Mouse (Mus musculus): ENCODE measurements around the gene Abca7.
"Not testable (repeated sequence)": the region's sequence is repeated elsewhere in the genome, so short reads cannot be mapped to it uniquely, and the experiment has no call there.

The Abca7 gene

DNA sequence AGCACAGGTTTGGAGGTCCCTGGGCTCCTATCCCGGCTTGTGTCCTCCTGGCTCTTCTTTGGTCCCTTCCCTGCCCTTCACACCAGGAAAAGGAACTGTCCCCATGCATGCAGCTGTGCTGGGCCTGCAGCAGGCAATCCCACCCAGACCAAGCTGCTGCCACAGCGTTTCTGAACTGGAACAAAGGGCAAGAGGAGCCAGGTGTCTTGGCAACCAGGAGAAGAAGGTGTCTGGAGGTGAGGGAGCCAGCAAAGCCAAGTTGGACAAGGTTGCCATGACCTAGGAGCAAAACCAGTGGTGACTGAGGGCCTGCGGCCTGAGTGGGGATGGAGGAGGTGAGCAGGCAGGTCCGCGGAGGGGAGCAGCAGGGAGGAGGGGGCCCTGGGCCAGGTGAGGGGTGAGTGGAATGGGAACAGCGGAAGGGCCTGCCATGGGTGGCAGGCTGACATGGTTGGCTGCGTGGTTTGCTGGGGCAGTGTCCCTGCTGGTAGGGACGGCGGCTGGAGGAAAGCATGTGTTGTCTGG, 50.8 kb downstream of the Abca7 start, which contains the start of gene Gpx4:
Gene Gpx4, plus strand, starts transcription at position 126 of the 525 bp plus-strand sequence.
- no peak for DNase-seq (ENCODE audit: low read depth)

DNA sequence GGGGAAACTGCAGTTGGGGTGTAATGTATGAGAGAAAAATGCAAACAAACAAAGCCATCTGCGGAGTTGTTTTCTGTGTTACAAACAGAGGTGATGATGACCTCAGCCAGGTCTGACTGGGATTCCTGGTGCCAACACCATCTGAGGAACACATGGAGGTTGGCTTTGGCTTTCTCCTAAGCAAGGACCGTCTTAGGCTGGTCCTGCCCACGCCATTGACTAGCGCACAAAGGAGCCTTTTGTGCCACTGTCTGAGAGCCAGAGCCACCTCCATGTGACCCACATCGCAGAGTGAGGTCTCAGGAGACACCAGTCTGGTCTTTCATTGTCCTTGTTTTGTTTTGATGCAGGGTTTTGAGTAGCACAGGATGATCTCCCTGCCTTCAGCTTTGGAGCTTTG, 52.1 kb downstream of the Abca7 start:
- peak; percentile 79 for DNase-seq (ENCODE audit: low read depth)

DNA sequence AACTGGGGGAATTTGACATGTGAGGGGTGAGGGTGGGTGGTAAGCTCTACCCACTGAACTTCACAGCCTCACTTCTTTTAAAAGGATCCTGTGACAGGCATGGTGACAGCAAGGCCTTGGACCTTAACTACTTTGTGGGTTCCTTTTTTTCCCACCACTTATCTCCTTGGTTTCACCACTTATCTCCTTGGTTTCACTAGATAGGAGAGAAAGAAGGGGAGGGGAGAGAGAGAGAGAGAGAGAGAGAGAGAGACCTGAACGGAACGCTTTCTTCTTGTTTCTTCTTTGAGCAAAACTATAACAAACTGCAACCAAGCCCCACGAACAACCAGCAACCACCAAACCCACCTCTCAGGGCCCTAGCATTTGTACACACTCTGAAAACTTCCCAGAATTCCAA, 52.5 kb downstream of the Abca7 start:
- no peak for DNase-seq (ENCODE audit: low read depth)

DNA sequence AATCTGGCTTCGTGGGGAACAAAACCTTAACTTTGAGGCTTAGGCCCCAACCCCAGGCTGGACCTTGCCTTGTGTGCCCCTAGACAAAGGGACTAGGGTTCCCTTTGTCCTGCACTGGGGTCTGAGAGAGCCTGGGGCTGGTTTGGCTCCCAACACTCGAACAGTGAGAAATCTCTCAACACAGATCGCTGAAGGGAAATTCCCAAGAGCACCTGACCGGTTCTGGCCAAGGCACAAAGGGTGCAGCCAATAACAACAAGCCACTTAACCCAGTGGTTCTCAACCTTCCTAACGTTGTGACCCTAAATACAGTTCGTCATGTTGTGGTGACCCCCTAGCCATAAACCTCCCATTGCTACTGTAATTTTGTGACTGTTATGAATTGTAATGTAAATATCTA, 54.0 kb downstream of the Abca7 start:
- DNase-seq (ENCODE audit: low read depth): no peak

DNA sequence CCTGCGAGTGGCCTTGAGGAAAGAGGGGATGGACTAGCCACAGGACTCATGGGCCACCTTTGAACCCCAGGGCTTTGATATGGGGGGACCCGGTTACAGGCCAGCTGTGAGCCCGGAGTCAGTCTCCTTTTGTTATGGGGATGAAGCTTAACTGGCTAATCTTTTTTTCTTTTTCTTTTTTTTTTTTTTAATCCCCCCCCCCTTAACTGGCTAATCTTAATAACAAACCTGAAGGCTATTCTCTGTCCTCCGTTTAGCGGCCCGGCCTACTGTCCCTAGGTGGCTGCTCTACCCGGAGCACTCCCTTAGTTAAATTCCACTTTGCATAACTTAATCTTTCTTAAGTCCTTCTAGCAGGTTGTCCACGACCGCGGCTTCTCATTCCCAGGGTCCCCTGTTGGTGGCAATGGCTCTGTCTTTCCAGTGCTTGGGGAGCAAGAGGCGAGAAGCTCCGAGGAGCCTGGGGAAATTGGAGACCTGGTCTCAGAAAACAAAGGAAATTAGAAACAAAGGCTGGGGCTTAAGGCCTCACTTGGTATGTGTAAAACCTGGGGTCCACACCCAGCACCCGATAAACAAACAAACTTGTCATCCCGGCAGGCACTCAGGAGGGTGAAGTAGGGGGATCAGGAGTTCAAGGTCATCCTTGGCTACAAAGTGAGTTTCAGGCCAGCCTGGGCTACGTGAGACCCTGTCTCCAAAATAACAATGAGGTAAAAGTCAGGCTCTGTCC, 54.8 kb downstream of the Abca7 start:
- no peak for DNase-seq (ENCODE audit: low read depth)

DNA sequence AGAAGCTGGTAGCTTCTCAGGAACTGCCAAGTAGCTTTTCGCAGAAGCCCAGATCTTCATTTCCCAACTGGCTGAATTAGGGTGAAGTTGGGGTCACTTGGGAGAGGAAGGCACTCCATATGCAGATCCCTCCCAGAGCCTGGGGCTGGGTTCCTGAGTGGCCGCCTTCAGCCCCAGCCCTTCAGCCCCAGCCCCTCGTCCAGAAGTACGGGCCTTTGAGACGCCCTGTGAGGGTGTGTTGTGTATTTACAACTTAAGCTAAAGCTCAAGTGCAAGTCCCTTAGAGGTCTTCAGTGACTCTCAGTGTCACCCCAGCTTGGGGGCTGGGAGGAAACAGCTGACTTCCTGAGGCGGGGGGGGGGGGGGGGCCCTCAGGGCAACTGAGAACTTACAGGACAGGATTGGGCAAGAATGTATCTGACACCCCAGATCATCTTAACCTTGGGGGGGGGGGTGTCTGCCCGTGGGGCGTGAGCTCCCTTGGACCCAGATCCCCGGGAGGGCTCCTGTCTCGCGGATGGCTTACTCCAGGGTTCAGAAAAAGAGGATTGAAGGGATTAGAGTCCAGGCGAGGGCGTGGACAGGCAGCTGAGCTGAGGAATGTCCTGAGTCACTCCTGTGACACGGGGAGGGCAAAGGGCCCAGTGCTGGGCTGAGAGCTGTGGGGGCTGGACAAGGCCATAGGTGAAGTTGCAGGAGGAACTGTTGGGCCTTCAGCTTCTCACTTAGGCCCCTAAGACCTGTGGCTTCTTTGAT, 55.5 kb downstream of the Abca7 start:
- DNase-seq (ENCODE audit: low read depth): no peak

DNA sequence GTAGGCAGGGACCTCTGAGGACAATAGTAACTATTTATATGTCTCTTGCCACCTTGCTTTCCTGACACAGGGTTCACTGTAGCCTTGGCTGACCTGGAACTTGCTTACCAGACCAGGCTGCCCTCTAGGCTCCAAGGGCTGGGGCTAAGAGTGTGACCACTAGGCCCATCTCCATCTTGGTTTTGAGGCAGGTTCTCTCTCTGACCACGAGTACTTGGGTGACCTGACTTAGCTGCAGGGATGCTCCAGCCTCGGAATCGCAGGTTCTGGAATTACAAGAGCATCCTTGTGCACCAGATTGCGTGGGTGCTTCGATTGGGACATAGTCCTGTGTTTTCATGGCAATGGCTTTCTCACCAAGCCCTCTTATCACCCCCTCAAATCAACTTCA, 56.1 kb downstream of the Abca7 start:
- DNase-seq (ENCODE audit: low read depth): no peak

DNA sequence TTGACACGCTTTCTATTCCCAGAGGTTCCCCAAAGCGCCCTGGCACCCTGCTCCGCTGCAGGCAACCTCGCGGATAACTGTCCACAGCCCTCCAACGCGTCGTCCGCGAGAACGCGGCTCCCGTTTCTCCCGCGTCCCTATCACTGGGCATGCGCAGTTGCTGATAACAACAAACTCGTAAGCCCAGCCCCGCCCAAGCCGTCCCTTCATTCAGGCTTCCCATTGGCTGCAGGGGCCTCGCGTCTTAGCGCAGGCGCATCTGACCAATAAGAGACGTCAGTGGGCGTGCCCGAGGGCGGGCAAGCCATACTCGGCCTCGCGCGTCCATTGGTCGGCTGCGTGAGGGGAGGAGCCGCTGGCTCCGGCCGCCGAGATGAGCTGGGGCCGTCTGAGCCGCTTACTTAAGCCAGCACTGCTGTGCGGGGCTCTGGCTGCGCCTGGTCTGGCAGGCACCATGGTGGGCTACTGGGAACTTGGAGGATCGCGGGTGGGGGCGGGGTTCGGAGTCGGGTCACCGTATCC, 57.0 kb downstream of the Abca7 start:
- peak; percentile 98 for DNase-seq (ENCODE audit: low read depth)

DNA sequence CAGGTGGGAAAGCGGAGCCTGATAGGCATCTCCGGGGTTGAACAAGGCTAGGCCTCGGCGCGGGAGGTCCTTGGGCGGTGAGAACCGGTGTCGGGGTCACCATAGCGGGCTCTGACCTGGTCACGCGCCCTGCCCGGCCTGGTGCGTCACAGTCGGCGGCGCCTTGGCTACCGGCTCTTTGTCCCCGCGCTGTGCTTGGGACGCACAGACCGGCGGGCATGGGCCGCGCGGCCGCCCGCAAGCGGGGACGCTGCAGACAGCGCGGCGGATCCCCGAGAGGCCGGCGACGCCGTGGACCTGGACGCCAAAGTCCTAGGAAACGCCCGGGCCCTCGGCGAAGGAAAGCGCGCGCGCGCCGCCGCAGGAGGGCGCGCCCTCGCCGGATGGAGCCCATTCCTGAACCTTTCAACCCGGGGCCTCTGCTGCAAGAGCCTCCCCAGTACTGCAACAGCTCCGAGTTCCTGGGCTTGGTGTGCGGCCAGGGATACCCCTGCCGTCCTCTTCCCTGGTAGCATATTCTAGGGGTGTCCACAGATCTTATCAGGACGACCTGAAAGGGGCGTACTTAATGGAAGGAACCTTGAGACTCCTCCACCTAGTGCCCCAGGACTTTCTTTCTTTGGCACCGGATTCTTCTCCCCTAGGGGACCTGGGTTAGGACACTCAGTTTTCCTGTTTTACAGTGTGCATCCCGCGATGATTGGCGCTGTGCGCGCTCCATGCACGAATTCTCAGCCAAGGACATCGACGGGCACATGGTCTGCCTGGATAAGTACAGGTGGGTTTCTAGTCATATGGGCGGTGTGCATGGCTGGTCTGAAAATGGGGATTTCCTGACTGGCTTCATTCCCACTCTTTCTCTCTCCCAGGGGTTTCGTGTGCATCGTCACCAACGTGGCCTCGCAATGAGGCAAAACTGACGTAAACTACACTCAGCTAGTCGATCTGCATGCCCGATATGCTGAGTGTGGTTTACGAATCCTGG, 57.8 kb downstream of the Abca7 start:
- no peak for DNase-seq (ENCODE audit: low read depth)

DNA sequence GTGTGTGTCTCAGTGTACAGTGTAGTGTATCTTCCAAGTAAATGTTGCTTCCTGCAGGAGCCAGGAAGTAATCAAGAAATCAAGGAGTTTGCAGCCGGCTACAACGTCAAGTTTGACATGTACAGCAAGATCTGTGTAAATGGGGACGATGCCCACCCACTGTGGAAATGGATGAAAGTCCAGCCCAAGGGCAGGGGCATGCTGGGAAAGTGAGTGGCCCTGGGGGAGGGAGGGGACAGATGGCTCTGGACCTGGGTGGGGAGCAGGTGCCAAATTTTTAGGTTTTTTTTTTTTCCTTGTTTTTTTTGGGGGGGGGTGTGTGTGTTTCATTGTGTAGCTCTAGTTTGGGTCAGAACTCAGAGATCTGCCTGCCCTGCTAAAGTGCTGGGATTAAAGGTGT, 58.6 kb downstream of the Abca7 start:
- not testable (repeated sequence) for DNase-seq (ENCODE audit: low read depth)

DNA sequence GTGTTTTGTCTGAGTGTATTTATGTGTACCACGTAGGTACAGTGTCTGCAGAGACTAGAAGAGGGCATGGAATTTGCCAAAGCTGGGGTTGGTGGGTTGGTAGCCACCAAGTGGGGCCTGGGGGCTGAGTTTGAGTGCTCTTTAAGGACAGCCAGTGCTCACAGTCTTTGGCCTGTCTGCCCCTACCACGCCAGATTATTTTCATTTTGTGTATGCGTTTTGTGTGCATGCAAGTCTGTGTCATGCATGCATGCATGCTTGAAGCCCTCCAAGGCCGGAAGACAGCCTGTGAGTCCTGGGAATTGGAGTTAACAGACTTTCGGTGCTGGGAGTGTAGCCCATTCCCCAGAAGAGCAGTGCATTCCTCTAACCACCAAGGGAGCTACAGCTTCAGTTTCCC, 59.1 kb downstream of the Abca7 start:
- no peak for DNase-seq (ENCODE audit: low read depth)

DNA sequence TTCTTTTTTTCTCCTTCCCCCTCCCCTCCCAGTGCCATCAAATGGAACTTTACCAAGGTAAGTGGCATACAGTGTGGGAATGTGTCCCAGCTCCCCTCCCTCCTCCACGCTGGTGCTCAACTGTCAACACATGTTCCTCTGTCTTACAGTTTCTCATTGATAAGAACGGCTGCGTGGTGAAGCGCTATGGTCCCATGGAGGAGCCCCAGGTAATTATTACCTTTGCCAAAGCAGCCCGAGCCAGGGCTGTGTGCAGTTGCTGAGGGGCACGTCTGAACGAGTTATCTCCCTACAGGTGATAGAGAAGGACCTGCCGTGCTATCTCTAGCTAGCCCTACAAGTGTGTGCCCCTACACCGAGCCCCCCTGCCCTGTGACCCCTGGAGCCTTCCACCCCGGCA, 59.6 kb downstream of the Abca7 start:
- no peak for DNase-seq (ENCODE audit: low read depth)

DNA sequence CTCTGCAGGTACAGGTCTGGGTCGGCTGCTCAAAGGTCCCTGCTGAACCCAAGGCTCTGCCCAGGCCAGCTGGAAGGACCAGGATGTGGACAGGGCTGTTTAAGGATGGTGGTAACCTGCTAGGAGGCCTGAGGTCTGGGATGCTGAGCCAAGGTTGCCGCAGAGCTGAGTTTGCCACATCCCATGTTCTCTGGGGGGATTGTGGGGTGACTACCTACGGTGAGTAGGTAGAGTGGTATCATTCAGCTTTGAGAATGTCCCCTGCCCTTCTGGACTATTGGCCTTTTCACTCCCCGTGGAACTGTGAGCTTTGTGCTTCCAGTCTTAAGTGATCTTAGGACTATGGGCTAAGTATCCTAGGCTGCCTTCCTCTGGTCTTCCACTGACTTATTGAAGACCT, 60.2 kb downstream of the Abca7 start:
- DNase-seq (ENCODE audit: low read depth): no peak

DNA sequence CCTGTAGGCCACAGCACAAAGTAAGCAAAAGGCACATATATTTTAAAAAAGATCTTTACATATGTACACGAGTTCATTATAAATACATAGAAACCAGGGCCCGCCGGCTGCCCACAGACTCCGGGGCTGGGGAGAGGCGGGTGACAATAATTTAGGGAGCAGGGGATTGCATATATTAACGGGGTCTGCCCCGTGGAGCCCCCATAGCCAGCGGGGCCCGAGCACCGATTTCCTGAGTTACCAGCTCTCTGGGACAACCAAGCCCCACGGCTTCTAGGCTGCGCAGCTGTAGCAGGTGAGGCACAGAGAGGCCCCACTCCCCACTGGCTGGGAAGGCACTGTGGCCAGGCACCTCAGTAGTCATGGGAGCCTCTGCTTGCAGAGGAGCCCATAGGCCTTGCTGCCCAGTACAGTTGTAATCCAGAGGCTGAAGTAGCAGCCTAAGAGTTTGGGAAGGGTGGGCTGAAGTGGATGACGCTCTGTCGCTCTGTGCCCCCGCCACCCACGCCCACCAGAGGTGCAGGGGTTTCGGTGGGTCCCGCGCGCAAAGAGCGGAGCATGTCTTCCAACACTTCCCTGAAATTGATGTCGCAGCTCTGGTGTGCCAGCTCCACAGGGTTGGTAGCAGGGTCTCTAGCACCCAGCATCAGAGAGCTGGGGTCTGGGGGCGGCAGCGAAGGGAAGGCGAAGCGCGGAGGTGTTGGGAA, 60.8 kb downstream of the Abca7 start:
- DNase-seq (ENCODE audit: low read depth): no peak

DNA sequence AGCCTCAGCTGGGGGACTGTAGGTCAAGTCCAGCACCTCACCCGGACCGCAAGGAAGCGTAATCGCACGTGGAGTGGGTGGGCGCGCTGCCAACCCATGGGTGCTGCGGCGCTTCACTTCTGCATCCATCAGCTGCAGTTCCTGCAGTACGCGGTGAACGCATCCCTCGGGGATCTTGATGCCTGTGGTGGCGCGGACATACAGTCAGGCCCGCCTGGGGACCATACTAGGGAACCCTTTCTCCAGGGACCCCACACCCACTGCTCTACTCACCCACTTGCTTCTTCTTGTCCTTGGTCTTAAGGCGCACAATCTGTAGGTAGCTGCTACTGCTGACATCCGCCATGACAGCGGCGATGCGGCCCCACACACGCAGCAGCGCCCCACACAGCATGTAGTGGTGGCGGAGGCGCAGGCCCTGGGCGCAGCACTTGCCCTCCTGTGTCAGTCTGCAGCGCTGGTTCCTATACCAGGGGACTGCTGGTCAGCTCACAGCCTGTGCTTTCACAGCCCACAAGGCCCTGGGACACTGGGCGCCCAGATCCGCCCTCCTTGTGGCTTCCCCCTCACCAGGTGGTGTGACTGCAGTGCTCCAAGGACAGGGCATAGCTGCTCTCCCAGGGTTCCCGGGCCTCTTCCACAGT, 61.5 kb downstream of the Abca7 start:
- DNase-seq (ENCODE audit: low read depth): no peak

DNA sequence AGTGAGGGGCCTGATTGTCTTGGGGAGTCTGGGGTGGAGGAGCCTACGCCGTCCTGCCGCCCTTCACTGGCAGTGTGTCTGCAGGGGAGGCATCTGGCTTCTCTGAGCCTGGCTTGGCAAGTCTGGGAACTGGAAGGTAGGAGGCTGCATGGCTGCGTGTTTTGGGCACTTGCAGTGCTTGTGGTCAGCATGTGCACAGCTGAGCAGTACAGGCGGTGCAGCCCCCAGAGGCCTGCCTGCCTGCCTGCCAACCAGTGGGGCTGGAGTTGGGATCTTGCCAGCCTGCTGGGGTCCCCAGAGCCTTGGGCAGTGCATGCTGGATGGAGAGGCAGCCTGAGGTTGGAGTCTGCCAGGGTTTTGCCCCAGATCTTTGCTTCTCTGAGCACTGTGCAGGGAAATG, 66.8 kb downstream of the Abca7 start:
- no peak for DNase-seq (ENCODE audit: low read depth)

DNA sequence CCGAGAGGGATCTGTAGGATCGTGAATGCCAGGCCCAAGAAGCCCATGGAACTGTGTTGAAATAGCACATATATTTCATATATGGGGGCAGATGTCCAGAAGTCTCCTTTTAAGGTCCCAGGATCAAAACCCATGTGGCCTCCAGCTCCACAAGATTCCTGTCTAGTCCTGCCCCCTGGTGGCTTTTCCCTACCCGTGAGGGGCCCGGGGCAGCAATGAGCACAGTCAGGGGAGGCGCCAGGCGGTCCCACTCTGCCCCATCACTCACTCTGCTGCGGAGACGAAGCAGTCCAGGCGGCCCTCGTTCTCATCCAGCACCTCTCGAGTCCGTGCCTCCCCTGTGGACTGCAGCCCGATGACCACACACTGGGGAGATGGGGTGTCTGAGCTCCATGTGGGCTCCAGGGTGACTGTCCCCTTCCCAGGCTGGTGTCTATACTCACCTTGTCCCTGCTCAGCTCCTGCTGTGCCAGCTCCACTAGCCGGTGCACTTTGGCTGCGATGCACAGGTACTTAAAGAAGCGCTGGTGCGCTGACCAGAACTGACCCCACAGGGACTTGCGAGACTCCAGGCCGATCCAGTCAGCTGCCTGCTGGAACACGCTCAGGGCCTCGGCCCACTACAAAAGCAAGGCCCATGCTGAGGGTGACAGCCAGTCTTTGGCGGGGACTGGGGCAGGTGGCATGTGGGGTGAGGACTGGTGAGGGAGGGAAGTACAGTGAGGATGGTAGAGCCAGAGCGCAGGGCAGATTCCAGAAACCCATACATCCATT, 67.8 kb downstream of the Abca7 start:
- no peak for DNase-seq (ENCODE audit: low read depth)
